Comparison of ENCODE assay signal across 30 mouse cellular contexts in genomic region chr9:65619311-65619710, GRCm38 (mm10). TPM values are rescaled to one million over a fixed set of nuclear protein-coding genes. Genes with fewer than 3 reads are reported as not detected.
"Had no signal": no experiment of that assay in that cellular context is flagged by ENCODE, and none has a peak within 500 bp of the region (broad histone marks: within the 10 kb centered on the region; RNA-seq: fewer than 3 reads in every experiment).

No protein-coding gene starts in this region.

- H3K9me3 ChIP-seq: heart, embryonic 10.5 days; heart, embryonic 12.5 days; hindbrain, embryonic 10.5 days; hindbrain, embryonic 12.5 days; intestine, embryonic 15.5 days; kidney, embryonic 15.5 days; limb, embryonic 13.5 days; limb, embryonic 15.5 days; liver, embryonic 12.5 days had no signal

- H3K27ac ChIP-seq: gastrocnemius, adult 2 months; heart, embryonic 10.5 days; hindbrain, embryonic 10.5 days; hindbrain, embryonic 12.5 days; hindbrain, embryonic 14.5 days; intestine, embryonic 15.5 days; kidney, embryonic 15.5 days; kidney, postnatal 0 days; limb, embryonic 13.5 days; limb, embryonic 15.5 days; liver, embryonic 12.5 days; liver, embryonic 14.5 days had no signal

- H3K4me3 ChIP-seq: gastrocnemius, adult 2 months; heart, embryonic 10.5 days; heart, embryonic 12.5 days; hindbrain, embryonic 10.5 days; hindbrain, embryonic 12.5 days; intestine, embryonic 15.5 days; kidney, embryonic 15.5 days; limb, embryonic 13.5 days; limb, embryonic 15.5 days; liver, embryonic 12.5 days had no signal

- H3K9ac ChIP-seq: heart, embryonic 12.5 days; hindbrain, embryonic 12.5 days; hindbrain, embryonic 14.5 days; intestine, embryonic 15.5 days; kidney, embryonic 15.5 days; limb, embryonic 13.5 days; limb, embryonic 15.5 days; liver, embryonic 12.5 days; liver, embryonic 14.5 days had no signal

- H3K27me3 ChIP-seq: heart, embryonic 12.5 days; hindbrain, embryonic 12.5 days; intestine, embryonic 15.5 days; kidney, embryonic 15.5 days; limb, embryonic 13.5 days; limb, embryonic 15.5 days had no signal

- DNase-seq: gastrocnemius, adult 2 months; gastrocnemius, postnatal 10 days; gastrocnemius, postnatal 25 days; heart, adult 18-20 months; heart, postnatal 10 days; heart, postnatal 4 days; kidney, adult 18-20 months; kidney, adult 8-10 months; kidney, postnatal 14 days; kidney, postnatal 36 days; layer of hippocampus, adult 9-11 months; layer of hippocampus, postnatal 36 days; left cerebral cortex, postnatal 4 days had no signal

- H3K4me2 ChIP-seq: heart, embryonic 12.5 days; hindbrain, embryonic 12.5 days; hindbrain, embryonic 14.5 days; intestine, embryonic 15.5 days; kidney, embryonic 15.5 days; limb, embryonic 13.5 days; limb, embryonic 15.5 days; liver, embryonic 12.5 days had no signal

- H3K36me3 ChIP-seq: heart, embryonic 10.5 days; heart, embryonic 12.5 days; hindbrain, embryonic 10.5 days; hindbrain, embryonic 12.5 days; intestine, embryonic 15.5 days; kidney, embryonic 15.5 days; limb, embryonic 13.5 days; limb, embryonic 15.5 days; liver, embryonic 12.5 days had no signal

- H3K4me1 ChIP-seq: heart, embryonic 12.5 days; hindbrain, embryonic 12.5 days; intestine, embryonic 15.5 days; kidney, embryonic 15.5 days; limb, embryonic 13.5 days; limb, embryonic 15.5 days; liver, embryonic 12.5 days had no signal

- ATAC-seq: hindbrain, embryonic 16.5 days; inflammation-experienced regulatory T-cells, adult 6 months; intestine, embryonic 15.5 days; intestine, postnatal 0 days; liver, embryonic 12.5 days had no signal

RNA-seq across cellular contexts. Expression of gene Pif1, which starts 32.4 kb away (rescaled TPM):
- total RNA-seq: gastrocnemius, adult 2 months; gastrocnemius, postnatal 25 days; heart, adult 18-20 months; heart, adult 8-10 months; heart, postnatal 25 days had no signal
